Mouse (Mus musculus) embryonic fibroblast, embryonic 13.5 days (primary cell): Measurements from ENCODE around the gene Med13l.

Source experiments
- CTCF ChIP-seq: IDR thresholded peaks from 2 replicates; pipeline ENCODE4 v1.5.1; 2011; ENCODE audit warnings: mild to moderate bottlenecking, control low read depth, low read length, moderate library complexity, borderline replicate concordance; ENCODE audit not compliant: insufficient read depth
- POLR2A ChIP-seq: IDR thresholded peaks from 2 replicates; pipeline ENCODE4 v1.6.1; 2011; ENCODE audit warnings: low read depth, mild to moderate bottlenecking, control low read depth, low read length, moderate library complexity

- TF ChIP-seq POLR2A: no peak
- no peak for TF ChIP-seq CTCF
These were observed 228.7 kb downstream of the Med13l start for GRCm38 (mm10) chr5:118789226-118789625.
